Mouse (Mus musculus): ENCODE data around the gene Tspo. TPM values are rescaled to one million over a fixed set of nuclear protein-coding genes. Genes with fewer than 3 reads are reported as not detected.

The Tspo gene
- total and polyA plus RNA-seq, 3 experiments = 20.8 to 70.3 (median 42.4) TPM

DNA sequence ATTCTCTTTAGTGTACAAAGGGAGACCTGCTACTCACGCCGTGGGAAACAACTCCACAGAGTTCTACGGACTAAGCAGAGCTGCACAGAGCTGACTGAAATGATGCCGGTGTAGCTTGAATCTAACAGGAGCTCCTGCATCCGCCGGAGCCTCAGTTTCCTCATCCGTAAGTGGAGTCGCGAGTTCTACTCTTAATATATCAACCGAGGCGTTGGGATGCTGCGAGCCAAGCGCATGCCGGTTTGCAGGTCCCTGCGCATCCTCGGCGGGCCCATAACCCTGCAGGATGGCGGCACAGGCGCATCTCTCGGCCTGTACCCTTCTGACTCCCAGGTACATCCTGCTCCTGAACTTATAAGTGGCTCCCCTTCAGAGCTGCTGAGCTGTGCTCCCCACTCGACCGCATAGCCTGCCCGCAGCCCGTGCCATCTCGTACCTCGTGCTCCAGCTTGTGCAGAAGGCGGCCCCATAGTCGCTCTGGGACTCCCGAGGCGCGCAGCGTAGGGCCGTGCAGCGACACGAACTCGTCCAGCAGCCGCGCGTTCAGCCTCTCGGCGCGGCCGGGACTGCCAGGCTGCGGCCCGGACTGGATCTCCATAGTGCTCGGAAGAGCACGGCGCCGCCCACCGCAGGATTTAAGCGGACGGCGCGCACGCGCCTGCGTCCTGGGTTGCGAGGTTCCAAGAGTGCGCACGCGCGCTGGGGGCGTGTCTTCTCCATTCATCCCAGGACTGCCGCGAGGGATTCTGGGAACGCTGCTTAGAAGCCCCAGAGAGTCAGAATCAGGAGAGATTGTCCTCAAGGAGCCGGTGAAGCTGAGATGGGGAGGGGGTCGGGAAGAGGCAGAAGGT is 31.3 kb downstream of the Tspo start, which contains the start of gene Ttll12 (continued):
- TF ChIP-seq EP300 (IDR thresholded peaks at IDR 0.05; ENCODE audit: low read length) (no peak), MAZ (IDR thresholded peaks at IDR 0.05; ENCODE audit: low read depth, low read length) (no peak), MYC (IDR thresholded peaks at IDR 0.05; ENCODE audit: low read depth, low read length) (no peak), CTCF (conservative IDR thresholded peaks at IDR 0.05 in 1 of 2, IDR thresholded peaks at IDR 0.05 in 1 of 2; ENCODE audit: low read depth in 2 of 2, low read length in 2 of 2) (no peak), USF1 (IDR thresholded peaks at IDR 0.05; ENCODE audit: low read depth, low read length) (no peak), MAFK (IDR thresholded peaks at IDR 0.05; ENCODE audit: insufficient replicate concordance, low read length) (no peak), POLR2AphosphoS2 (IDR thresholded peaks at IDR 0.05; ENCODE audit: low read depth, low read length) (no peak), ZC3H11A (IDR thresholded peaks at IDR 0.05; ENCODE audit: low read depth, low read length) (no peak), CHD1 (IDR thresholded peaks at IDR 0.05; ENCODE audit: low read depth, low read length) (no peak), RCOR1 (conservative IDR thresholded peaks at IDR 0.05; ENCODE audit: low read depth, low read length) (0 out of 2 replicates have a peak, but pooled peaks have one; percentile 46), IRF4 (IDR thresholded peaks at IDR 0.05; ENCODE audit: low read depth, low read length) (peak; percentile 65), MEF2A (IDR thresholded peaks at IDR 0.05; ENCODE audit: borderline replicate concordance, low read depth, low read length) (no peak), POLR2A (IDR thresholded peaks at IDR 0.05; ENCODE audit: low read depth, low read length) (peak; percentile 89), SIN3A (IDR thresholded peaks at IDR 0.05; ENCODE audit: low read length) (peak; percentile 83), TBP (conservative IDR thresholded peaks at IDR 0.05; ENCODE audit: low read depth, low read length) (peak; percentile 80), ELF1 (IDR thresholded peaks at IDR 0.05; ENCODE audit: low read depth, low read length) (peak; percentile 18; the same call in 1 of the 2 replicates), RAD21 (IDR thresholded peaks at IDR 0.05; ENCODE audit: low read depth, low read length) (no peak)

DNA sequence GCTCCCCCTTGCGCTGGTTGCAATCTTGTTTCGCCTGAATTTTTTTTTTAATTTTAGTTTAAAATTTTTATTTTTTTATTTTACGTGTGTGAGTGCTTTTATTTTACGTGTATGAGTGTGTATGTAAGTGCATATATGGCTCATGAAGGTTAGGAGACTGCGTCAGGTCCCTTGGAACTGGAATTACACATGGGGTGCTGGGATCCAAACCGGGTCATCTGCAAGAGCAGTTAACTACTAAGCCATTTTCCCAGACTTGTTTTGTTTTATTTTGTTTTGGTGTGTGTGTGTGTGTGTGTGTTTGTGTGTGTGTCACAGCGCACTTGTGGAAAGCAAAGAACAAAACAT is 31.9 kb downstream of the Tspo start:
- dilution Hi-C loops (cut with MboI; ENCODE audit: extremely low pct_ligation_motif_present, extremely low pct_unique_long_range_greater_than_20kb, low sequenced_read_pairs) = no loop called here
- Histone ChIP-seq H3K27me3 (replicated peaks) (no peaks in the 10 kb centered on the region), H3K27ac (ENCODE audit: insufficient read depth, low read depth) (no peak overlapping the region), H3K79me2 (replicated peaks; ENCODE audit: control insufficient read depth, extremely low read depth, insufficient read depth, poor library complexity, severe bottlenecking) (peaks cover 13% of the 10 kb centered on the region), H3K4me1 (ENCODE audit: control insufficient read depth in 1 of 2, insufficient read depth in 2 of 2) (peaks cover 6 to 23% of the 10 kb centered on the region in 2 experiments; a peak in 3 of 4 replicates), H3K4me2 (ENCODE audit: insufficient read depth, low read depth, poor library complexity, severe bottlenecking) (peak overlapping the region; percentile 73), H3K4me3 (replicated peaks in 1 of 3; ENCODE audit: low read depth in 2 of 3, low read length in 2 of 3, poor library complexity in 1 of 3) (peak overlapping the region; percentile 87 to 94 (median 88)), H3K36me3 (replicated peaks in 1 of 2; ENCODE audit: control insufficient read depth in 1 of 2, insufficient read depth in 1 of 2, low read length in 1 of 2) (peaks cover 0 to 27% of the 10 kb centered on the region in 2 experiments), H3K9me3 (replicated peaks; ENCODE audit: low read length) (no peaks in the 10 kb centered on the region), H3K9ac (ENCODE audit: insufficient read depth, low read depth) (peak overlapping the region; percentile 71)
- TF ChIP-seq ETS1 (conservative IDR thresholded peaks at IDR 0.05; ENCODE audit: low read depth, low read length) (no peak), GABPA (IDR thresholded peaks at IDR 0.05; ENCODE audit: insufficient replicate concordance, low read depth, low read length) (no peak), TCF12 (IDR thresholded peaks at IDR 0.05; ENCODE audit: low read depth, low read length) (no peak), POLR2A (IDR thresholded peaks at IDR 0.05; ENCODE audit: low read depth, low read length) (no peak), IRF4 (IDR thresholded peaks at IDR 0.05; ENCODE audit: low read depth, low read length) (no peak), ZC3H11A (IDR thresholded peaks at IDR 0.05; ENCODE audit: low read depth, low read length) (no peak), PAX5 (IDR thresholded peaks at IDR 0.05; ENCODE audit: low read length) (no peak), MEF2A (IDR thresholded peaks at IDR 0.05; ENCODE audit: borderline replicate concordance, low read depth, low read length) (no peak), MYC (IDR thresholded peaks at IDR 0.05; ENCODE audit: low read depth, low read length) (no peak), KAT2A (IDR thresholded peaks at IDR 0.05; ENCODE audit: insufficient replicate concordance, low read length) (no peak)
- DNase-seq (ENCODE audit: extremely low read depth) = no peak
- in situ Hi-C loops (cut with MboI; ENCODE audit: low pct_ligation_motif_present, low pct_unique_long_range_greater_than_20kb, low sequenced_read_pairs) = no loop called here
